Mouse (Mus musculus) monocyte, adult 5-6 weeks (primary cell): Measurements from ENCODE around the gene Zfp385b. TPM values are rescaled to one million over a fixed set of nuclear protein-coding genes. Genes with fewer than 3 reads are reported as not detected.

Experiments
- ATAC-seq: fragments of 153-309, 156-312 bp; replicated peaks from 2 replicates; pipeline ENCODE4 v1.8.0; 2017; ENCODE audit warnings: mild to moderate bottlenecking; ENCODE audit not compliant: low TSS enrichment, insufficient number of reproducible peaks, severe bottlenecking, poor library complexity, low FRiP score
- total RNA-seq: library from RNA; stranded (forward); fragments of 200-1000, 200-491, 200-594 nt; gene quantifications from 3 replicates; pipeline ENCODE4 v1.2.3, GENCODE M21; 2017

Gene Zfp385b
- total RNA-seq, 1 experiment from 2014 or later, result not detected

DNA sequence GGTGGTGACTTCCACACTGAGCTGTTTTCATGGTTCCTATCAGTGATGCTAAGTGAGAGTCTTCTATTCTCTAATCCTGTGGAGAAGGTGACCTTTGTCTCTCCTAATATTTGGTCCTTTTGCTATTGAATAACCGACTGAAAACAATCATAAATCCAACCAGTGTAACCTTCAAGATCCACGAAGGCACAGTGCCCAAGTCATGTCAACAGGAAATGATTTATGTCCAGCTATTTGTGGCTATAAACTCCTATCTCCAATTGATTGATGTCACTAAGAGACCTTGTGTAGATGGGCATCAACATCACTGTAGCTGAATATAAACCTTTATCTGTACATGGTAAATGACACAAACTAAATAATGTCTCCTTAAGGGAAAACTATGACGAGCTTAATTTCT, 187.8 kb downstream of the Zfp385b start:
- no peak for ATAC-seq

DNA sequence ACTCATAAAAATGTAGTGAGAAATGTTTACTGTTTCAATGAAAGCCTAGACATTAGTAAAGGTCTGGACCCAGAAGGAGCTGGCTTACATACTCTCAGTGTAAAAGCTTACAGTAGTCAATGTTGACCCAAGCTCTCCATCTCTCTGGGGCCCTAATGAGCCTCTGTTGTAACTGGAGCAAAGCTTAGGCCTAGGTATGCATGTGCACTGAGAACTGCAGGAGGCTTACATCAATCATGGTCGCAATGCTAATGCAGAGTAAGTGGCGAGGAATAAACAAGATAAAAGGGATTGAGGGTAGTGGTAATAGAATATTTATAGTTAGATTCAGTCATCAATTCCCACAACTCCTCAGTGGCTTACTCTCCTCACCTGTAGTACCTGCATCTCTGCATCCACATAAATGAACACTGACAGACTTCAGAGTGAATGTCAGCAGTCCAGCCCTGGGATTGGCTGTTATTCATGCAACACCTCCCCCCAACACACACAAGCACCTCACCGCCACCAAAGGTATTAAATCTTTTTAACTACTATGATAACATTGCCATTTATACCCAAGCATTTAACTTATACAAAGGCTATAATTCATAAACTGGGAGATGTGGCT, 191.7 kb downstream of the Zfp385b start:
- no peak for ATAC-seq

DNA sequence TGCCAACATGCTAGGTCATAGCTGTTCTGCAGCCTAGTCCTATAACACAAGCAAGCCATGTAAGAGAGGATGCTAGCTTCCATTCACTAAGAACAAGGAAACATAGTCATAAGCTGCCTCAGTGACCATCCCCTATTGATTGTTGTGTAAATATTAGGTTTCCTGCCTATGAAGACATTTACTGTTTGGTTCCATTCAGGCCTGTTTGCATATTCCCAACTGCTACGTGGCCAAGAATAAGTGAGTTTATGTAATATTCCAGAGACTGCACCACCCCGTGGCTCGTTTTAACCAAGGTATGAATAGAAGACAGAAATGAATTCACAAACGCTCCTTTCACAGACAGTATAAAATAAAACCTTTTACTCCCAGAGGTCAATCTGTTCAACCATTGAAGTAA, 200.8 kb downstream of the Zfp385b start:
- no peak for ATAC-seq

DNA sequence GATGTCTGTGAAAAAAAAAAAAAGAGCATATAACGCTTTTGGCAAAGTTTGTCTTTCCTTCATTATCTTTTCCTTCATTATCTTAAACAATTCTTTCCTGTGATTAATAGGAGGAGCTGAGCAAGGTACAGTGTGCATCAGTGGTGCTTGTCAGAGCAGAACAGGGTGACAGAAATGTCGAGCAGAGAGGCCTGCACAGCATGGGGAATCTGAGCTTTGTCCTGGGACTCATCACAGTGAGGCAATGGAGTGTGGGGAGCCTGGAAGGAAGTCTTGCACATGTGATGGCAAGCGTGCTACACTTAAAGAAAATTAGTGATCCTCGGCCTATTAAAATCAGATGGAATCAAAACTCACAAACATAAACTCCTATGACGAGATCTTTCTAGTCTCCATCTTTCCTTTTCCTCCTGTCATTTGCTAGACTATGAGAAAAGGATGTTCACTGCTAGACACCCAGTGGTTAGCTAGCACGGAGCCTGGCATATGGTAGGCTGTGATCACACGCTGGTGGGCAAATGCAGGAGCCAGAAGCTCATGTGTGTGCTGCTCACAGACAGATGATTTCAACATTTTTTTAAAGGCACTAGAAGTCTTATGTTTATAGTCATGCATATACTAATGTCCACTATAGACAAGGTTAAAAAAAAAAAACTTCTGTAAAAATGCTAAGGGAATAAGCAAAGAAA, 209.0 kb downstream of the Zfp385b start:
- no peak for ATAC-seq

DNA sequence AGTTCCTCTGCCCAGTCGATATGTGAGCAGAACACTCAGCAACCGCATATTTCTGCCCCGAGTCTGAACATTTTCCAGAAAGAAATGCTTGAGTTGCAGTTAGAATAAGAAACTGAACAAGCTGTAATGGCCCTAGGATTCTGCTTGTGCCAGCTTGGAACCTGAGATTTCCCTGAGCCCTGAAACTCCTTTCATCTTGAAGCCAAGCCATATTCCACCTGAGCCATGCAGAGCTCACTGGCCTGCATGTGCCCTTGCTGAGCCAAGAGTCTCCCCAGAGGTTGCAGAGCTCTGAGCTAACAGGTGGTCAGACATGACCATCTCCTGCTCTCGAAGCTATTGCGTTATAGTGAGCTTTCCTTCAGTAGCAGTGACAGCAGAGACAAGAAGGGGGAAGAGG, 210.0 kb downstream of the Zfp385b start:
- no peak for ATAC-seq

DNA sequence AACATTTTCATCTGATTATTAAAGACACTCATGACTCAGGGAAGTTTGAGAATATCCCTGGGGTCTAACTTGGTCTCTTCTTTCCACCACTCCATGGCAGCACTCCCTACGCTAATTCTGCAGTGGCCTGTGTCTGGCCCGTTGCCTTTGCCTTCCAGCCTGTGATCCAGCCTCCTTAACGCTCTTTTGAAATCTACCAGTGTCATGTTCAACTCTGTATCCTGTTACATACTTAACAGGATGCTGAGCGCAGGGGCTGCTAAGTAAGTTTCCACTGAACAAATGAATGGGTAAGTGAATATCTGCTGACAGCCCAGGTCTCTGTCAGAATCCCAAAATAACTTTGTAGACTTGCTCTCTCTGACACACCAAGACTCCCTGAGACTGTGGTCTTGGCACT, 210.8 kb downstream of the Zfp385b start:
- no peak for ATAC-seq

DNA sequence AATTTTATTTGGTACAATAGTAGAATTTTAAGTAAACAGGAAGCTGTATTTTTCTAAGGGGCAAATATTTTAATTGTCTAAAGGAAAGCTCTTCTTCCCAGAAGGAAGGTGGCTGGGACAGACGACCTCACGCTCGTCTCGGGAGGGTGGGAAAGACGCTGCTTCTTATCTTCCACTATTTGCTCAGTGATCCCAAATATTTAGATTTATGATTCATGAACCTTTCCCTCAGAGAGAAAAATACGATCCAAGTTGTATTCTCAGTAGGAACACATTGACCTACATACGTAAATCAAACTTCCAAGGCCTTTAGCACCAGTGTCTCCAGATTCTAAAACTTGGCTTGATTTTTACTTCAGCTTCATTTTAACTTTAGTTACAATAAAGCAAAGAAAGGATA, 226.0 kb downstream of the Zfp385b start:
- no peak for ATAC-seq

DNA sequence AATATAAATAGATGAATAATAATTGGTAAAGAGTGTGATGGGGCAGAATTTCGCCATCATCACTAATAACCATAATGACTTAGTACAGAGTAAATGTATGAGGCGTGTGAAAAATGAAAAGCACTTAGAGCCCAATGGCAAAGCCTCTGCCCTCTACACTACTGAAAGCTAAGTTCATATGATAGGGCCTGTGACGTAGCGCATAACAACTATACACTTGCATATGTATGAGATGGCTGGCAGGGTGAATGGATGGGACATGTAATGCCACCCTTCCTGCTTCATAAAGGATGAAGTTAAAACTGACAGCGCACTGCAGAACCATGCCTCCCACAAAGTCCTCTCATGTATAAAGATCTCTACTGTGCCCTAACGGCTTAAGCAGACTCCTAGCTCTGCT, 226.9 kb downstream of the Zfp385b start:
- ATAC-seq, result no peak

DNA sequence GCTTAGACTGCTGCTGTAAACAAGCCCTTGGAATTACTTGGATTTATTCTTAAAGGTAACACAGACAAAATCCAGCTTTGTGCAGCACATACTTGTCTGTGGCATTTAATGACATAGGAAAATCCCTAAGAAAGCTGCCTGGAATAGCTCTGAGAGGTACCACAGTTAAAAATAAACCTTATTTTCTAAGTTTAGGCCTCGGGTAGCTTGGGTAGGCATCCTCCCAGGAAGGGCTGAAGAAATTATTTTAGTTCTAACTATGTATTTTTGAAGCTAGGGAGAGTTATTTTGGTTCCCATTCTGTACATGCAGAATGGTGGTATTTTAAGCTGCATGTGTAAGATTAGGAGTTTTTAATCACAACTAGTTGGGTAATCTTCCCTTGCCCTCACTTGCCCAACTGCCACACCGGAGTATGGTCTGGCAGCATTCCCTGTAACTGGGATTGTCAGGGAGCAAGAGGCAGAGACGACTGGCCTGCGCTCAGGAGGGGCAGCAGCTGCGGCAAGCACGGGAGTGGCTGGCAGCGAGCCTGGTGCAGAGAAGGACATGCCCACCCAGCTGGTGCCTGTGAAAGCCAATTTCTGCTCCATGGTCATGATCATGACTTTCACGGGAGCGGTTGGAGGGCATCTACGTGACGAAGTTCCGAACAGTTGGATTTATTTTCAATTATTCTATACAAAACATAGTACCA, 230.1 kb downstream of the Zfp385b start:
- ATAC-seq, result no peak

DNA sequence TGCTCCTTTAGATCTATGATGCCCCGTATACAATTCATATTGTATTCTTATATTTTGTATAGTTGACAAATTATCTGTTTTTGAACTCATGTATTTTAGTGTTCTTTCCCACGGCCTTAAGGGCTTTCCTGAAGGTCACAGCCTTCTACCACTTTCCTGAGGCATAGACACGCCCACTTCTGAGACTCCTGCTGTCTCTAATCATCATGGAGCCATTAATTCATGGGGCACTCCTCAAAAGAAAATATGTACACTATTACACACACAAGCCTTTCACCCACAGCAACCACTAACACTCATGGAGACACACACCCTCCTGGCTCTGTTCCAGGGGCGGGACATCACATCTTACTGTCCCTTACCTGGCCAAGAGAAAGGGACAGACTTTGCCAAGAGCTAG, 232.1 kb downstream of the Zfp385b start:
- no peak for ATAC-seq

DNA sequence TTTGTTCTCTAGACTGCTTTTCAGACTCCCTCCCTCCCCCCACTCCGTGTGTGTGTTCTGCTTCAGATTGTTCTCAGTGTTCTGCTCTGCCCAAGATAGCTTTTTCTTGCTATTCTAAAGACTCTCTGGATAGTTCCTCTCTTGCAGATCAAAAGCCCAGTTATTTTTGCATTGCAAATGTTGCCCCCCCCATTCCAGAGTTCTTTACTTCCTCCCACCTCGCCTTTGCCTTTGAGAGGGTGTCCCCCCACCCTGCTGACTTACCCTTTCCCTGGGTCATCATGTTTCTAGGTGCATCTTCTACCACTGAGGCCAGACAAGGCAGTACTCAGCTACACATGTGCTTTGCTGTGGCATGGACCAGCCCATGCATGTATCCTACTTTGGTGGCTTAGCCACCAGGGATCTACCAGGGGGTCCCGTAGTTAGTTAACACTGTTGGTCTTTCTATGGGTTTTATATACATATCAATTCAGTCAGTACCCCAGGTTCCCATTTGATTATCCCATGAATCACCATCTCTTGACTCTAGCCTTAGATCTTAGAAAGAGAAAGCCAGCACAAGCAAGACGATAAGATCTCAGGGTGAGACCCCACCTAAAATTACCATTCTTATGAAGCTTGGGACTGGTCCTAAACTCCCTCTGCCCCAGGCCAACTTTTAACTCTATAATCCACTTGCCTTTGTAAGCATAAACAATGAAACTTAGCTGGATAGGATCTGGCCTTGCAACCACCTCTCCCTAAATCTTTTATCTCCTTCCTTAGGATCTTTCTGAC, 232.7 kb downstream of the Zfp385b start:
- ATAC-seq, result no peak

DNA sequence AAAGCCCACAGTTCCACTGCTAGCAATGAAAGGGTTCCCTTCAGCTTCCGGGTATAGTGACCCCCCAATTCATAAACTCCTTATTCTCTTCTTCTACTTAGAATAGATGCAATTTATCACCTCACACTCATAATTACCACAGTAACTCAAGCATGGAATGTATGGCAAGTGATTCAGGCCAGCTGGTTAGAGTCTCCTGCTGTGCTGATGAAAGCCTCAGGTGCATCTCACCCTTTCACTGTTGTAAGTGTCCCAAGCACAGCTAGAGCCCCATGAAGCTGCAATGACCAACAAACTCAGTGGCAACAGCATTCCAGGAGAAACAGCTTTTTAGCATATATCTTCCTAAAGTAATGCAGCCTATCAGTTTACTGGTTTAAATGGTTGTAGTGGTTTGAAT, 235.9 kb downstream of the Zfp385b start:
- no peak for ATAC-seq

DNA sequence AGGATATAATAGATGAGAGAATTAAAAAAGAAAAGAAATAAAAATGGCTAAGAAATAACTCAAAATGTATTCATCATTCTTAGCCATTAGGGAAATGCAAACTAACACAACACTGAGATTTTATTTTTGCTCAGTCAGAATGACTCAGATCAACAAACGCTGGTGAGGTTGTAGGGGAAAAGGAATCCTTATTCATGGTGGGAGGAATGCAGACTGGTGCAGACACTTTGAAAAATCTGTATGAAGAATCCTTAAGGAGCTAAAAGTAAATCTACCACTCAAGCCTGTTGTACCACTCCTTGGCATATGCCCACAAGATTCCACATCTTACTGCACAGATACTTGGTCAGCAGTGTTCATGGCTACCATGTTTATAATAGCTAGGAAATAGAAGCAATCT, 242.9 kb downstream of the Zfp385b start:
- no peak for ATAC-seq

DNA sequence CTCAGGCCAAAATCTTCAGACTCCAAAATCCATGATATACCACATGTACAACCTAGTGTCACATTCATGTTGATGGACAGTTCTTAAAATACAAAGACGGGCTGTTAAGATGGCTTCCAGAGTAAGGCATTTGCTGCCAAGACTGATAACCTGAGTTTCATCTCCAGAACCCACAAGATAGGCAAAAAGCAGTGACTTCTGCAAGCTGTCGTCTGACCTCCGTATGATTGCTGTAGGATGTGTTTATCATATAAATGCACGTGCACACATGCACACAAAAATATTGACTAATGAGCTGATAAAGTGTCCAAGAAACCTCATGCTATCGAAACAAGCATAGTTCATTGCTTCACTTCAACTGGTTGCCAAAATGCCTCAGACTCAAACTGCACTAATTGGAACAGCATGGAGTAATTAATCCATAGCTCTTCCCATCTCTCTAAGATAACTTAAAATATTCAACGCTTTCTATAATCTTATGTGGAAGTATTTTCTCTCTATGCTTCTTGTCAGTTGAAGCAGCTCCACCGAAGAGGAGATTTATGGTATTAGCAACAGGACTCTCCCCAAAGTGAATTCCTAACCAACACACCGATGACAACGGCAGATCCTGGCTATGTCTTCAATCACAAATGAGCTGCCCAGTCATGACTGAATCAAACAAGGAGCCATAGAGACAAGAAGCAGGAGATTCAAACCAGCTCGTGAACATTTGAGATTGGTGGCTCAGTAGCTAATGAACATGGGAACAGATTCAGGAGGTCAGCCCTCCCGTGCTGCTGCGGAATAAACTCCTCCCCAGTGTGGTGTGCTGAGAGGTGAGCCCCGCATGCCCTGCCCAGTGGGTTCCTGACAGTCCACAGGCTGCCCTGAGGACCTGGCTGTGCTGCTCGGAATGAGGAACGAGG, 251.7 kb downstream of the Zfp385b start:
- ATAC-seq, result no peak

DNA sequence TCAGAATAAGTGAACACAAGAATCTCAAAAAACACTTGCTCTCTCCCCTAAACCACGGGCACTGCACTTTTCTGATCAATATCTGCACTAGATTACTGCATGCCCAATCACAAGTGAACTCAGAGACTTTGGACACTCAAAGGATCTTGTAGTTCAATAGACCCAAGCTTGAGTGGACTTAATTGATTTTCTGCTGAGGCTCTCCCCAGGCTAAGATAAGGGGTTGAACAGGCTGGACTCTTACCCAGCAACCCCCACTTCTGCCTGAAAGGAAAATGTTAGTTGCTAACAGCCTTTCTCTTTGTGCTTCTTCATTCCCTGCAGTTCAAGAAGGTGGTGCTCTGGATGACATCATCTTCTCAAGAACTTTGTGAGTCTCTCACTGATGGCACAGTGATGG, 255.7 kb downstream of the Zfp385b start:
- ATAC-seq, result no peak

DNA sequence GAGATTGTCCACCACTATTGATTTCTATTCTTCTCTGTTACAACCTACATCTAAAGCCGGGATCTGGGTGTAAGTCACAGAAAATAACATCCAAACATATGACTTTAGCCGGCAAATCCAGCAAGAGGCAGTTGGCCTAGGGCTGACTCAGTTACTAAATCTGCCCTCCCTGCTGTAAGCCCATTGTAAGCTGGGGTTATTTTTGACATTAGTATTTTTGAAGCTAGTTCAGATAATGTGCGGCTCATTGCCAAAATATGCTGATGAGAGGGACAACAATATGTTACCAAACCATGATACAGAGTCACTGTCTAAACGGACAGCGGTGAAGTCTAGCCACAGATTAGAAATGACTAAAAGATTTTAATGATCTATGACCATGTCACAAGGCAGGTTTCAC, 257.5 kb downstream of the Zfp385b start:
- no peak for ATAC-seq

DNA sequence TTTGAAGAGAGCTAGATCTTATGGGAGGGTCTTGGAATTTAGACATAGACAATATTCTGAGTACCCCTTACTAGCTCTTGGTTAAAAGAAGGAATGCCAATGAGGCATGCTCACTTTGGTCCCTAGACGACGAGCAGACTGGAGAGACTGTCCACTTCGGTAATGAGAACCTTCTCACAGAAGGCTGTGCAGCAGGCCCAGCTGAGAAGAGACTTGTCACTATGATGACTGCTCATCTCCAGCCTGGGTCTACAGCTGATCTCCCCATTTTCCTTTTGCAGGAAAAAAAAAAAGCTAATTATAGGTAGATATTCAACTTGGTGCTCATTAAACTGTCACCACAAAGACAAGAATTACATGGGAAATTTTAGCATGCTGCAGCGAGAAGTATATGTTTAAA, 262.5 kb downstream of the Zfp385b start:
- ATAC-seq, result no peak

DNA sequence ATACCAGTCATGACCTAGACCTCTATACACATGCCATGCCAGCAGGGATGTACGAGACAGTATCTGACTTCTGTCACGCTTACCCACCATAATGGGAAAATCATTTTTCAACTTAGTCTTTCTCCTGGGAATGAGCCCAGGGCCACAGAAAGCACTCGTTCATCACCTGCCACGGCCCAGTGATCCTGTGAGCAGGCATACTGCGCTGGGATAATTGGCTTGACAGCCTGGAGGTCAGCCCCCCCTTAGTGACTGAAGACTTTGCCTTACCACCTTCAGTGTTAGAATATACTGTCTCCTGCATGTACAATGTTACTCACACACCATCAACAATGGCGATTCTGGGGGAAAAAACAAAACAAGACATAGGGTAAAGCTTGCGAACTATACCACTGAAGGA, 263.5 kb downstream of the Zfp385b start:
- no peak for ATAC-seq

DNA sequence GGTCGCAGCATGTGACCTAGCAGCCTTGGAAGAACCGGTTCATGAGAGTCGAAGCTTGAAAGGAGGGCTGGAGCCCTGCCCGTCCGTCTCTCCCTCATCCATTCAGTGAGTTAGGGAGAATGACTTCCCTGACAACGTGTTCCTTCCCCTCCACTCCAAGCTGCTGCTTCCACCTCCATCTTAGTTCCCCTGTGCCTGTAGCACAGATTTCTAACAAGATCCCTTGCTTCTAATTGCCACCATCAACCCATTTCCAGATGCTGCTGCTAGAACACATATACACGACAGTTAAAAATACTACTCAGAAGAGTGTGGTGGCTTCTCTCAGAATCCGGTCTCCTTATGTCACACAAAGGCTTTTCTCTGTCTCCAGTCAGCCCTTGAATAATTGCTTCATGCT, 266.8 kb downstream of the Zfp385b start:
- no peak for ATAC-seq
